Mouse (Mus musculus) right cerebral cortex, adult 18-20 months (tissue): ENCODE data around the gene Fam107b.

Source experiments
- DNase-seq: peaks from one replicate; pipeline ENCODE4 v3.0.0; 2022; ENCODE audit warnings: mixed read lengths

Gene Fam107b

DNA sequence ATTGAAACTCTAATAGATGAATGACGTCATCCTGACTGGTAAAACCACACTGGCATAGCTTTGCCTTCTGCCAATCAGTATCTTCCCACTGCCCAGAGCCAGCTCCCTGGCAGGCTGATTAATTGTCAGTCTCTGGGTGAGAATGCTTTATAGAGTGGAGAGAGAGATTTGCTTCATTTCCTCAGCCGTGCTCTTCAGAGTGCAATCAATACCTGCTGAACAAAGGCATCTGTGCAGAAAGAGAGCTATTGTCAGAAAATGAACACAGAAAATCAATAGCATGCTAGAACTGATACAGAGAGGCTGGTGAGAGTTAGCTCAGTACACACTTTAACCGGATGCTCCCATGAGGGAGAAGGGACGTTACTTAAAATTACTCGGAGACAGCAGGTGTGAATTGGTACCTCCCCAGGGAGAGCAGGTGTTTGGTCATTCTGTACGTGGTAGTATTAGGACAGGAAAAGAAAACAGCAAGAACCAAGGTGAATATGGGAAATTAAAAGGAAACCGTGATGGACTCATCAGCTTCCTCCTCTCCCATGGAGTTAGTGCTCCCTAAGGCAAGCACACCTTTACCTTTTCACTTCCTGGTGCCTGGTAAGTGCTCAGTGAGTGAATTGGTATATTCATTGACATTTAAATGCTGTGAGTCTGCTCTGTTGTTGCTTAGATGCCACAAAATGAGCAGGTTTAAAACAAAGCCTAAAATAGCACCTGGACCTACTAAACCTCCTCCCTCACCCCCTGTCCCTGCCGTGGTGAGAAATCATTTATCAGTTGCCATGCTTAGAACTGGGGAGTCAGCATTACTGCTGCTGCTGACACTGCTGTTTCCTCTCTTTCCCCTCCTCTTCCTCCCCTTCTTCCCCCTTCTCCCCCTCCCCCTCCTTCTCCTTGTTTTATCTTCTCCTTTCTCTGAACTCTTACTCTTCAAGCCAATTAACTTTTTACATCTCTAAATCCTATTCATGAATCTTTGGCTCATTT lies 38.9 kb downstream of the Fam107b start:
- DNase-seq, result no peak

DNA sequence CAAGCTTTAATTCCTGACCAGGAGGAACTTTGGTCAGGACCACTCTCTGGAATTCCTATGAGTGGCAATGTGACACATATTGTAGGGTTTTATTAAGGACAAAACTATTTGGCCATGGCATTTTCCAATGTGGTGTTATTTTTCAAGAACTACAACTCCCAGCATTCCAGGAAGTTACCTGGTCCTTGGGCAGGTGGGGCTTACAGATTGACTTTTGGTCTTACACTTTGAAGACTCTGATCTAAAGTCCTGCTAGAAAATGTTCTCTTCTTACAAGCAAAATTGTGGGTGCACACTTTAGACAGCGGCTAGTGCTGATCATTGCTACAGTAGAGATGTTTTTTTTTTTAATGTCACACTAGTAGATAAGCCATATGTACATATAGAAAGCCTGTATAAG lies 48.2 kb downstream of the Fam107b start:
- DNase-seq, result no peak

DNA sequence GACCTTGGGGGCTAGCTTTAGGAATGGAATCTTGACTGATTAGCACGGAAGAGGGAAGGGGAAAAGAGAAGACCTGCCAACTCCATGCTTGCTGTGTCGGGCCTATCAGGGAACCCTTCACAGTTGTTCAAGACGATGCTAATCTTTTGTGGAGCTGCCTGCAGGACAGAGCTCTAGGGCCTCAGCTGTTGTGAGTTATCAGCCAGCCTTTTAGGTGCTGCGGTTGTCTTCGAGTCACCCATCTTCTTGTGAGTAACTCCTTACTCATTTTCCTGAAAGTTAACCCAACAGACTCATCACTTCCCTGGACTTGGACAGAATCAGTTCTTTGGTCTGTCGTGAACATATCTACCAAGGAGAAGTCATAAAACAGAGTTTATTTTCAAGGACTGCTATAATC lies 51.3 kb downstream of the Fam107b start:
- DNase-seq, result no peak

DNA sequence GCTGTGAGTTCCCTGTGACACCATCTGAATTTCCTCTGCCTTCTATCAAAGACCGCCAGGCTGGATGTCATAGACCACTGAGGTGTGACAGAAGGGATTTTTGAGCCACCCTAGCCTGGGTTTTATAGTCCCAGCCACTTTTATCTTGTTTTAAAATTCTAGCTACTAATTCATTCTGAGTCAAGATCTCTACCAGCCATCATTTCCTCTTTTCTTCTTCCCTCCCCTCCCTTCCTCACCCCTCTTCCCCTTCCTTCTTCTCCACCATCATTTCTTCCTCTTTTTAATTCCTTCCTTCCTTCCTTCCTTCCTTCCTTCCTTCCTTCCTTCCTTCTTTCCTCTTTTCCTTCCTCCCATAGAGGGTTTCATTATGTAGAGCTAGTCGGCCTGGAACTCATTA lies 51.9 kb downstream of the Fam107b start:
- DNase-seq, result no peak

DNA sequence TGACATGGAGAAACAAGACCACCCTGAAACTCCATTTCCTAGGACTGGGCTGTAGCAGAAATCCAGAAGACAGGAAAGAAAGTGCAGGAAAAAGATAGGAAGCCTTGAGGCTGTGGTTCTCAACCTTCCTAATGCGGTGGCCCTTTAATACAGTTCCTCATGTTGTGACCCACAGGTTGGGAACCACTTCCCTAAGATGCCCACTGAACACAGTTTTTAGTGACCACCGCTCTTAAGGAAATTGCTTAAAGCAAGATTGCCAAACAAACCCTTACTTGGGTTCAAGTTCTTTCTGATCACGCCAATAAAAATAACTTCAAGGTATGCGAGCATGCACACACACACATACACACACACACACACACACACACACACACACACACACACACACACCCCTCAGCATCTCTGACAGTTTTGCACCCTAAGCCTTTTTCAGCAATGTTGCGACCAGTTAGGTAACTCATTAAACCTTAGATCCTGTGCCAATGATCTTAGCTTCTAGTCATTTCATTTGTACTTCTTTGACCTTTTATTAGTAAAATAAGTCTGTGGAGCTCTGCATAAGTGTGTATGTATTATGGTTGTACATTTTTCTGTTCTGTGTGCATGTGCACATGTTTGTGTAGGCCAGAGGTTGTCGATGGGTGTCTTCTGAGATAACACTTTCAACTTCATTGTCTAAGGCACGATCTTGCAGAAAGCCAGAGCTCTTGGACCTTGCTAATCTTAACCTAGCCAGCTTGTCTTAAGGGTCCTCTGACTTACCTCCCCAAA lies 53.1 kb downstream of the Fam107b start:
- no peak for DNase-seq

DNA sequence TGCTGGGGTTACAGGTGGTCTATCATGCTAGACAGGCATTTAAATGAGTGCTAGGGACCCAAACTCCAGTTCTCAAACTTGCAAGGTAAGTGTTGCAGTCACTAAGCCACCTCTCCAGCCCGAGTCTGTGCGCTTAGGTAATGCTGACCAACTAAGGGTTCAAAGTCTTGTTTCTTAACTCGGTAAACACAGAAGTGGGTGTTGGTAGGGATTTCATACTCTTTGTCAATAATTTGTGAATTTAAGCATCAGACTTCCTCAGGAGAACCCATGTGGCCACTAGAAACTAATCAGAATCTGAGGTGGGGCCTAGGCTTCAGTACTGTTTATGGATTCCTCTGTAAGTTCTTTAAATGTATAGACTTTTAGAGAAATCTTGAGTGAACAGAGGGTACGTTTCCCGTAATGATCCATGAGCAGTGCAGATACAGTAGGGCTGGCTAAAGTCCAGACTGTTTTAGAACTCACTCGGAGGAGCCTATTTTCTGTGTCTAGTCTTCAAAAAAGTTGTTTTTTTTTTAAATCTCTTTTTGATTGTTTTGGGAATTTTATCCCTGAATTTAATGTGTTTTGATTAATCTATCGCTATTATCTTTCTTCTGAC lies 53.8 kb downstream of the Fam107b start:
- no peak for DNase-seq

DNA sequence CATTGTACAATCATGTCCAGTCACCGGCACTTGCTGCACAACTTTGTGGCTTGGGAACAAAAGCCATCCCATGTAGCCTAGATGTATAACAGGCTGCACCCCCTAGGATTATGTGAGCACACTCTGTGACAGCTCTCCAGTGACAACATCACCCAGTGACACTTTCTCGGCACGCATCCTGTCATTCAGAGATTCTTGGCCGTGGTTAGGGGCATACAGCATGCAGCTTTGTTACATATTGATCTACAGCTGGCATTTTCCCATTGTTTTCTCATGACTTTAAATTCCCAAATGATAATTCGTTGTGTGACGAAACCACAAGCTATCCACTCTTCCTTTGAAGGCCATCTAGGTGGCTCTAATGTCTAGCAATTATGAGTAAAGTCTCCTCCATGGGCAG lies 58.8 kb downstream of the Fam107b start:
- DNase-seq, result no peak

DNA sequence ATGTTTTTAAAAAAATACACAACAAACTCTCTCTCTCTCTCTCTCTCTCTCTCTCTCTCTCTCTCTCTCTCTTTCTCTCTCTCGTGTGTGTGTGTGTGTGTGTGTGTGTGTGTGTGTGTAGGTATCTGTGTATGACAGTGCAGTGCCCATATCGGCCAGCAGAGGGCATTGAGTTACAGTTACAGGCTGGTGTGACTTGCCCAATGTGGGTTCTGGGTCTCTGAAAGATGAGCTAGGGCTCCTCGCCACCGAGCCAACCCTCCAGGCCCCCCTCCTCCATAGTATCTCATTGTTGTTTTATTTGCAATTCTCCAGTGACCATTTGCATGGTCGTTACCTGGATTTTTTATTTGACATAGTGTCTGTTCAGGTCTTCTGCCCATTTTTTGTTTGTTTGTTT lies 59.5 kb downstream of the Fam107b start:
- DNase-seq, result no peak

DNA sequence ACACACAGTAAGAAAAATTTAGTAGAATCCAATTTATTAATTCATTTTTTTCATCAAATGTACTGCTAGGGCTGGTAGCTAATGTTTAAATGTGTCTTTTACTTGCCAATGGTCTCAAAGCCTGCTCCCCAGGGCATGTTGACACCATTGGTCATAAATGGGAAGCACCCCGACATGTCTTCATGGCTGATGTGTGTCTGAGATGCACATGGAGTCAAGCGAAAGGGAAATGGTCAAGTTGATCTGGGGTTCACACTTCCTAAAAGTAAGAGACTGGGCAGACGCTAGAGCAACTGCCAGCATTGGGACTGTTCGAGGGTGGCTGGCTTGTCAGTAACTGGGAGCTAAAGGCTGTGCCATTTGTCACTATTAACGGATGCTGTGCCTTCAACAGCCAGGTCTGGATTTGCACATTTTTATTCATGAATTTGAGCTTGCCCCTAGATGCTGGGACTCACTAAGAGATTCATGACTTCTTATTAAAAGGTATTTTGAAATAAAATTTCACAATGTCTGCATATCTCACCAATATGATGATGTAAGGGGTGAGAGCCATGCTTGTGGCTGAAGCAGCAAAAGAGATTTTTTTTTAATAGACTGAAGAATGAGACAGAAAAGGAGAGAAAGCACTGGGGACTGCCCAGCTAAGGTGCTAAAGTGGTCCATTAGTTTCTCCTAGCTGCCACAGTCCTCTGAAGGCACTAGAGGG lies 60.6 kb downstream of the Fam107b start:
- no peak for DNase-seq

DNA sequence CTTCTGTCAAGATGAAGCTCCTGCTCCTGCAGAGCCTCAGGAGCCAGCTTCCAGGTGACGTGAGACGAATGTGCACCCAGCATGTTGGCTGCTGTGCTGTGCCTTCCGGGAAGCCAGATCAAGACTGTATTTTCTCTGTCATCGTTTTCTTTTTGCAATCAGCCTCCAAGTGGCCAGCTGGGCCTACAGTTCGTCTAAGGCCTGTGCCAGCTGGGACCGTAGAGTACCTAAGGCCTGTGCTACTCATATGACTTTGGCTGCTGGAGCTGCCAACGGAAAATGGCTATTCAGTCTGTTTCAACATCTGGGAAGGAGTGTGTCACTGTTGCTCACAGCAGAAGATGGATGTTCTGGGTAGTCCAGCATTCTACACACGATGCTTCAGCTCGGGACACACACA lies 62.8 kb downstream of the Fam107b start:
- no peak for DNase-seq

DNA sequence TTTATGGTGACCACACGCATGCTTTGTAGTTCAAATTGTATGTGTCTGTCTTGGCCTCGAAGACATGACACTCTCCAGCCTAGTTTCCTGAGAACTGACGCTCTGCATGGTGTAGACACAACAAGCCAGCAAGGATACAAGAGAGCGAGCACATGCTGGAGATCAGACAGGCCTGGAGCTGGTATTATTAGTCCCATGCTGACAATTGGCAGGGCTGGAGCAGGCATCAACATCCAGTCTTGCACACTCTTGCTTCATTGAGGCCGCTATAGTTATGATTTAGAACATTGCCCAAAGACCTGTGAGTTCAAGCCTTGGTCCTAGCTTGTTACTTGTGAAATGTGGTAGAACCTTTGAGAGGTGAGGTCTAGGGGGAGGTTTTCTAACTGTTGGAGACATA lies 66.5 kb downstream of the Fam107b start:
- DNase-seq, result no peak

DNA sequence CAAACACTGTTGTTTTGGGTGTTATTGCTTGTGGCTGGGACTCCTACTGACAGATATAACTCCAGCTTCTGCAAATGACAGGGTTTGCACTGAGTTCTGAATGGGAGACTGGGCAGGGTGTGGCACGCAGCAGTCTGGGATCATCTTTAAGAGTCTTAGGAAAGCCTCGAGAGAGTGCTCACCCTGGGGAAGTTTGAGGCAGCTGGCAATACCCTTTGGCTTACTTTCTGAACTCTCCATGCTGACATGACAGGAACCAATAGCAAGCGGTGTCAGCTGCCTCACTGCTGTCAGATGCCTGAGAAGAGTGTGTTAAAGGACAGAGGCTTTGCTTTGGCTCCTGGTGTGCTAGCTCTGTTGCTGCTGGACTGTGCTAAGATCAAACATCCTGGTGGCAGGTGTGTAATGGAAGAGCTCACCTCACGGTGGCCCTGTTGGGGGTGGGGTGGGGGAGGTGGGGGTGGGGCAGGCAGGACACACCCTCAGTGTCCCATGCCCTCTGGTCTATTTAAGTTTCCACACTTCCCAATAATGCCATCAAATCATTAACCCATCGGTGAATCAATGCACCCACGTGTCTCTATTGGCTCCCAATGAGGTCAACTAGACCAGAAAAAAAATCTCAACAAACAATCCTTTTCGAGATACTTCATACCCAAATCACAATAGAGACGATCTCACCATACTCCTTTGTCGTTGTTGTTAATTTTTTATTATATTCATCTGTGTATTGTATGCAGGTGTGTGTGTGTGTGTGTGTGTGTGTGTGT lies 70.9 kb downstream of the Fam107b start:
- no peak for DNase-seq

DNA sequence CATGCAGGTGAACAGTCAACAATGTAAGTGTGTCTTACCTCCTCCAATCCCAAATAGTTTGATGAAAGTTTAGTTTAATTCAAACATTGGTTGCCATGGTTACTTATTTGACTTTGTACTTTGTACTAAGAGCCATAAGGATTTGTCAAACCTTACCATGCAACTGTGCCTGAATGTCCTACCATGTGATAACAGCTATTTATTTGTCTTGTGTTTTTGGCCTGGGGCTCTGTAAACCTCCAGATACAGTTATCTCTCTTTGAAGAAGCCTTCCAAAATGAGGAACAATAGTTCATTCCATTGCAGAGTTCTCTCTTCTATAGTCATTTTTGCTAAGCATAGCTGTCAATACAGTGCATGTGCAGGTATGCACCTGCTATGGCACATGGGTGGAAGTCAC lies 72.7 kb downstream of the Fam107b start:
- DNase-seq, result no peak

DNA sequence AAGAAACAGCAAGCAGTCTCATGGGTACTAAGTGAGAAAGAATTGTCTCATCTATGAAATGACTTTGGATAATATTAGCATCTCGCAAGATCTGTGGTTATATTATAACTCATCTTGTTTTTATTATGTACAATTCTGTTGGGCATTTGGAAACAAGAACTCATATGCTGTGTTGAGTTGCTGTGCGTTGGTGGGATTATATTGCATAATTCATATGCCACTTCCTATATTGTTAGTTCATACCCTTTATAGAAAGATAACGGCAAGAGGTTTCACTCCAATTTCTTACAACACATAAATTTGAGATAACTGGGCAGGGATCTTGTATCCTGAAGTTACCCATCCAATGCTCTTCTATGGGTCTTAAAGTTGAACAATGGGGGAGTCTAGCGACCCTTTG lies 75.5 kb downstream of the Fam107b start:
- no peak for DNase-seq

DNA sequence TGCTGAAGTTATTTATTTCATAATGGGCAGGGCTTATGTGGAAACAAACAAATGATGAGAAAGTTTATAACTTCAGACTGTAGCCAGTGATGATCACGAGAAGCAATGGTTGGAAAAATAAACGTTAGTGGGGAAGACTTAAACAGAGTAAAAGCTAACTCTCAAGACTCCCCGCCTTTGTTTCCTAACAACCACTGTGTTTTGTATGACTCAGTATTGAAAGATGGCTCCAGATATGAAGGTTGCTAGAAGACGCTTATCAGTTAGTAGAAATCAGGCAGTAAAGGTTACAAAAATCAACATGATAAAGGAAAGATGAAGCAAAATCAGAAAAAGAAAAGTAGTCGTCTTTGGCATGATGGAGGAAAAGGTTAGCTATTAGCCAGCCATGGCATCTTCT lies 78.9 kb downstream of the Fam107b start:
- no peak for DNase-seq

DNA sequence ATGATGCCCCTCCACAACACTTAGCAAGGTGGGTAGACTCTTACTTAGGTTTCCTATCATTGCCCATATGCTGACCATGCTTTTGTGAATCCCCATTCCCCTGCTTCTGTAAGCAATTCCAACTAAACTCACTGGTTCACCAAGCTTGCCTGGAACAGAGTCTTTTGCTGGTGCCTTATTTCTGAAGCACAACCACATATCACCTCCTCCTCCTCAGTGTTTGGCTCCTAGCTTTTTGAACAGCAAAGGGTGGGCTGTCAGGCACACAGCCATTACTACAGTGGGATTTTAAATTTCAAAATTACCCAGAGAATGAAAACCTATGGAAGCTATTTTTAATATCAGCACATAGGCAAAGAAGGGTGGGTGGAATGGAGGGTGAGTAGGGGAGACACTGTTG lies 84.3 kb downstream of the Fam107b start:
- no peak for DNase-seq

DNA sequence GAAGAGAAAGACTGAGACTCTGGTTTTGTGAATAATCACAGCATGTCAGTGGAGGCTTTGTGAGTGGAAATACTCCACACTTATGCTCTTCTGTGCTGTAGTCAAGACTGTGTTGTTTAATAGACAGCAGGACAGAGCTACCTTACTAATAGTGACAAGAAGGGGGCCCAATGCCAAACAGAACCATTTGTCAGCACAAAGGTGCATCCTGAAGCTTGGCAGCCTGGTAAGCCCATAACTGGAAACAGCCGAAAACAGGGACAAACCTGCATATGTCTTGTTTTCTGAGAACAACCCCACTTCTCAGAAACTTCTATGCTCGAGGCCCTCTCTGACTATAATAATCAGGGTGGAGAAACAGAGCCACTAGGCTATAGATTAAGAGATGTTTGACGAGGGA lies 85.8 kb downstream of the Fam107b start:
- no peak for DNase-seq

DNA sequence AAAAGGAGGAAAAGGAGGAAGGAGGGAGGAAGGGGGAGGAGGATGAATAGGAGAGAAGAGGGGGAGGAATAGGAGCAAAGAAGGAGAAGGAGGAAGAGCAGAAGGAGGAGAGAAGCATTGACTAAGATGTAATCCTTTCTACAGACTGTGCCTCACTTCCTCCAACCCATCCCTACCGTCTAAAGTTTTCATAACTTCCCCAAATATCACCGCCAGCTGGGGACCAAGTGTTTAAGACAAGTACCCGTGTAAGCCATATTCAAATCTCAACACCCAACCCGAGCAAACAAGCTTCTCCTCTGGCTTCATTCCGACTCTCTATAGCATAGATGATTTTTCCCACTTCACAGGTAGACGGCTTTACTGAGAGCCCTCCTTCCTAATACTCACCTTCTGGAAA lies 86.5 kb downstream of the Fam107b start:
- no peak for DNase-seq

DNA sequence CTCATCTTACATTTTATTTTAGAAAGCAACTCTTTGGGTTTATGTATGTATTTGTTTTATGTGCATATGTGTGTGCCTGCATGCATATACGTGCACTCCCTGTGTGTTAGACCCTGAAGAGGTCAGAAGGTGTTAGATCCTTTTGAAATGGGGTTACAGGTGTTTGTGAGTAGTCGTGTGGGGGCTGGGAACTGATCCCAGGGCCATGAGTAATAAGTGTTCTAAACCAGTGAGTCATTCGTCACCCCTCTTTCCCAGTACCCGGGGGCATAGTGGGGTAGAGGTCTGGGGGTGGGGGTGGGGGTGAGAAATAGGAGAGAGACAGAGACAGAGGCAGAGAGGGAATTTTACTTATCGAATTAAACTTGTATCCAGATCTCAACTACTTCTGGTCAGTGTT lies 87.1 kb downstream of the Fam107b start:
- DNase-seq, result no peak

DNA sequence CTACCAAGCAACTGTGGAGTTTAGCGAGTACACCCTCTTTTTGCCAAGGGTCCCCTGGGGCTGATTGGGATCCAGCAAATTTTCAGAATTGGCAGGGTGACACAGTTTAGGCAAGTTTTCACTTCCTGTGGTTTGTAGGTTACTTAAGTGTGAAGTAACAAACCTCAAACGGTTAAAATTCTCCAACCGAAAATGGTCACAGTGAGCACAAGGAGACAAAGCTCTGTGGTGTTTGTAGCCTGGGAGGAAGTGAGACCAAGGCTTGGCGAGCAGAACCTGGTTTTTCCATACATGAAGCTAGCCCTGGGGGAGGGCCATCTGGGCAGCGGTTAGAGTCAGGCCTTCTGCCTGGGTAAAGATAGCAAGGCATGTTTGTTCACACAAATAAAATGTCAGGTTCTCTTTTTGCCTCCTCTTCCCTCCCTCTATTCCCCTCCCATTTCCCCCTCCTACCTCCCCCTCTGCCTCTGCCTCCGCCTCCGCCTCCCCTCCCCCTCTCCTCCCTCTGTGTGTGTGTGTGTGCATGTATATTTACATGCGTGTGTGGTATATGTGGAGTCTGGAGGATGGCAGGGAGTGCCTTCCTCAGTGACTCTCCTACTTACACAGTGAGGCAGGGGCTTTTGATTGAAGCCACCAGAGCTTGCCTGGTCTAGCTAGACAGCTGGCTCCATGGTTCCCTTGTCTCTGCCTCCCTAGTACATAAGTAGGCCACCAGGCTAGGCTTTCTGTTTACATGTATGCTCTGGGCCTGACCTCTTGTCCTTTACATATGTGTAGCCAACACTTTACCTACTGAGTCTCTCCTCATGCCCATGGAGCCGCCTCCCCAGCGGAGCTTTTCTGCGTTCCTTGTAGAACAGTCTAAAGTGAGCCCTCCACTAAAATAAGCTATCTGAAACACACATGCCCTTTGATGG lies 87.8 kb downstream of the Fam107b start:
- no peak for DNase-seq

DNA sequence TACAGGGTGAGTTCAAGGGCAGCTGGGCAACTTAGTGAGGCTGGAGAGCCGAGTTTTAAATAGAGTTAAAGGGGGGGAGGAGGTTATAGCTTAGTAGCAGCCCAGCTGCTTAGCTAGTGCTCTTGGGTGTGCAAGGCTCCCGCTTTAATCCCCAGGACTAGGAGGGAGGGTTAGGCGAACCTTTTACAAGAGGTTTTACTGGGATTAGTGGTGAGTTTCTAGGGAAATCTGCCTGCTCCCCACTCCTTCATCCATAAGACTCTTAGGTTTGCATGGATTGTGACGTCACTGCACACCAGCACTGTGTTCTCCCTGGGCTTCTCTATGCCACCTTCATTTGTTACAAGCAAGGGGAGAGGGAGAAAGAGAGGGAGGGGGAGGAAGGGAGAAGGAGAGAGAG lies 88.6 kb downstream of the Fam107b start:
- no peak for DNase-seq
